In genomic region chr9:51961190-51961909, GRCm38 (mm10) we compare ENCODE assay signal across 10 mouse cellular contexts. TPM values are rescaled to one million over a fixed set of nuclear protein-coding genes. Genes with fewer than 3 reads are reported as not detected.
A peak's percentile ranks its signal among the peaks of the same experiment; 100 is the strongest.
DNase-seq lines count a peak whose midpoint lies in the region; ATAC-seq and TF ChIP-seq lines count a peak whose summit lies in the region.
"Had no signal": no experiment of that assay in that cellular context is flagged by ENCODE, and none has a peak within 500 bp of the region (broad histone marks: within the 10 kb centered on the region; RNA-seq: fewer than 3 reads in every experiment).

No protein-coding gene starts in this region.

- H3K4me1 ChIP-seq in forebrain, embryonic 13.5 days: peaks cover 27% of the 10 kb centered on the region
- H3K4me1 ChIP-seq in forebrain, embryonic 12.5 days: peaks cover 21% of the 10 kb centered on the region
- H3K4me1 ChIP-seq in kidney, postnatal 0 days (replicated peaks; ENCODE audit: insufficient read depth, low read length): peaks cover 23% of the 10 kb centered on the region; the same call in 1 of the 2 replicates

- no peaks in the 10 kb centered on the region; the same call in 1 of the 2 replicates for H3K9me3 ChIP-seq in forebrain, embryonic 13.5 days (replicated peaks)
- no peaks in the 10 kb centered on the region for H3K9me3 ChIP-seq in forebrain, embryonic 12.5 days
- H3K9me3 ChIP-seq in kidney, postnatal 0 days (replicated peaks; ENCODE audit: low read length): no peaks in the 10 kb centered on the region
- H3K9me3 ChIP-seq: megakaryocyte, embryonic 14.5 days had no signal

- no peak for TF ChIP-seq CTCF in kidney, postnatal 0 days (IDR thresholded peaks at IDR 0.05; ENCODE audit: low read depth)

- no peak for DNase-seq in kidney, postnatal 0 days (ENCODE audit: low spot score)
- no peak for DNase-seq in kidney, postnatal 4 days
- DNase-seq in NIH3T3 (ENCODE audit: low read depth): peak; percentile 39
- DNase-seq in lung, postnatal 25 days (ENCODE audit: low spot score): peak; percentile 66
- DNase-seq in urinary bladder, adult 18-20 months (ENCODE audit: low spot score in 2 of 2): no peak
- no peak for DNase-seq in spleen, adult 18-20 months
- DNase-seq: layer of hippocampus, postnatal 36 days had no signal

- WGBS in forebrain, embryonic 13.5 days: 37% methylated on average over 6 of the region's 6 CpGs
- WGBS in forebrain, embryonic 12.5 days: 40% methylated on average over 6 of the region's 6 CpGs
- 61% methylated on average over 6 of the region's 6 CpGs for WGBS in kidney, postnatal 0 days

- no peak overlapping the region for H3K4me3 ChIP-seq in forebrain, embryonic 13.5 days
- no peak overlapping the region for H3K4me3 ChIP-seq in forebrain, embryonic 12.5 days (replicated peaks)
- no peak overlapping the region for H3K4me3 ChIP-seq in kidney, postnatal 0 days (replicated peaks; ENCODE audit: low read depth, low read length)
- H3K4me3 ChIP-seq: megakaryocyte, embryonic 14.5 days had no signal

- peak overlapping the region; percentile 78 for H3K4me2 ChIP-seq in forebrain, embryonic 13.5 days
- no peak overlapping the region for H3K4me2 ChIP-seq in forebrain, embryonic 12.5 days
- peak overlapping the region; percentile 85; the same call in 1 of the 2 replicates for H3K4me2 ChIP-seq in kidney, postnatal 0 days (ENCODE audit: low read length)

- H3K27me3 ChIP-seq in forebrain, embryonic 13.5 days: no peaks in the 10 kb centered on the region
- peaks cover 8% of the 10 kb centered on the region; the same call in 1 of the 2 replicates for H3K27me3 ChIP-seq in forebrain, embryonic 12.5 days
- no peaks in the 10 kb centered on the region for H3K27me3 ChIP-seq in kidney, postnatal 0 days (ENCODE audit: insufficient read depth, low read length)

- no peak for ATAC-seq in forebrain, embryonic 13.5 days
- ATAC-seq in forebrain, embryonic 12.5 days (ENCODE audit: low FRiP score): no peak
- no peak for ATAC-seq in kidney, postnatal 0 days (replicated peaks; ENCODE audit: low FRiP score, low read depth)

- no peaks in the 10 kb centered on the region for H3K36me3 ChIP-seq in forebrain, embryonic 13.5 days (ENCODE audit: poor library complexity, severe bottlenecking)
- no peaks in the 10 kb centered on the region for H3K36me3 ChIP-seq in forebrain, embryonic 12.5 days (replicated peaks)
- H3K36me3 ChIP-seq in kidney, postnatal 0 days (ENCODE audit: insufficient read depth, low read length): peaks cover 3% of the 10 kb centered on the region; the same call in 1 of the 2 replicates

- no peak overlapping the region for H3K27ac ChIP-seq in forebrain, embryonic 13.5 days
- no peak overlapping the region for H3K27ac ChIP-seq in forebrain, embryonic 12.5 days
- H3K27ac ChIP-seq in kidney, postnatal 0 days: no peak overlapping the region

- no peak overlapping the region for H3K9ac ChIP-seq in forebrain, embryonic 13.5 days
- H3K9ac ChIP-seq in forebrain, embryonic 12.5 days: no peak overlapping the region
- no peak overlapping the region for H3K9ac ChIP-seq in kidney, postnatal 0 days (ENCODE audit: low read depth, low read length)

RNA-seq across cellular contexts. Expression of gene Fdx1, which starts 2.0 kb away (rescaled TPM):
- polyA plus RNA-seq in forebrain, embryonic 13.5 days (2015; fragmentation: Nextera tagmentation; extraction: Ambion mirVana): 41.3 and 49.4 TPM in 2 replicates
- 48.7 and 50.6 TPM in 2 replicates for polyA plus RNA-seq in forebrain, embryonic 12.5 days (2016; fragmentation: Nextera tagmentation; extraction: Ambion mirVana)
- polyA plus RNA-seq in kidney, postnatal 0 days (2015; fragmentation: Nextera tagmentation; extraction: Ambion mirVana): 220 and 228 TPM in 2 replicates

Comparison
In these comparisons a context has a peak if more than half of its experiments do, and no peak if none do; other contexts are left out.
1. DNase-seq: peak in NIH3T3 (single experiment) and lung, postnatal 25 days (single experiment); none in kidney, postnatal 0 days (single experiment), kidney, postnatal 4 days (0 of 2), urinary bladder, adult 18-20 months (0 of 2) and spleen, adult 18-20 months (0 of 2).